Mouse (Mus musculus) hindbrain, embryonic 10.5 days (tissue): ENCODE measurements around the gene Htr1f. TPM values are rescaled to one million over a fixed set of nuclear protein-coding genes. Genes with fewer than 3 reads are reported as not detected.
"Not testable (repeated sequence)": the region's sequence is repeated elsewhere in the genome, so short reads cannot be mapped to it uniquely, and the experiment has no call there.

Experiments
- DNase-seq: peaks from one replicate; pipeline ENCODE4 v3.0.0-alpha.2; 2017; ENCODE audit warnings: low spot score
- H3K27ac ChIP-seq: fragments of 300-500 bp; sonication (generic); 2 replicates; pipeline ENCODE4 v1.5.1; 2016; ENCODE audit warnings: mild to moderate bottlenecking, moderate library complexity
- H3K27me3 ChIP-seq: fragments of 300-500 bp; sonication (generic); 2 replicates; pipeline ENCODE4 v1.6.1; 2016; ENCODE audit warnings: mild to moderate bottlenecking; ENCODE audit not compliant: poor library complexity, insufficient read depth, severe bottlenecking
- H3K36me3 ChIP-seq: fragments of 300-500 bp; sonication (generic); 2 replicates; pipeline ENCODE4 v1.6.1; 2016; ENCODE audit warnings: mild to moderate bottlenecking, moderate library complexity
- H3K4me1 ChIP-seq: fragments of 300-500 bp; sonication (generic); replicated peaks from 2 replicates; pipeline ENCODE4 v1.6.1; 2016; ENCODE audit warnings: mild to moderate bottlenecking
- H3K4me3 ChIP-seq: fragments of 300-500 bp; sonication (generic); 2 replicates; pipeline ENCODE4 v1.5.1; 2016; ENCODE audit warnings: mild to moderate bottlenecking, moderate library complexity
- H3K9me3 ChIP-seq: fragments of 300-500 bp; sonication (generic); 2 replicates; pipeline ENCODE4 v1.6.1; 2016; ENCODE audit warnings: mild to moderate bottlenecking, moderate library complexity
- WGBS: fragments of 180-500 bp; shearing (Covaris S2); methylation state at CpG from one replicate; pipeline ENCODE4 v1.1.7; 2016; 5-methylcytosine and 5-hydroxymethylcytosine counted together
- polyA plus RNA-seq: library from polyadenylated mRNA; unstranded; fragments of >200 nt; fragmentation: Nextera tagmentation; extraction: Ambion mirVana; gene quantifications from 2 replicates; pipeline ENCODE4 v1.2.1, GENCODE M21; 2016

Gene Htr1f
- 0.05 and 0.06 TPM in 2 replicates for polyA plus RNA-seq

DNA sequence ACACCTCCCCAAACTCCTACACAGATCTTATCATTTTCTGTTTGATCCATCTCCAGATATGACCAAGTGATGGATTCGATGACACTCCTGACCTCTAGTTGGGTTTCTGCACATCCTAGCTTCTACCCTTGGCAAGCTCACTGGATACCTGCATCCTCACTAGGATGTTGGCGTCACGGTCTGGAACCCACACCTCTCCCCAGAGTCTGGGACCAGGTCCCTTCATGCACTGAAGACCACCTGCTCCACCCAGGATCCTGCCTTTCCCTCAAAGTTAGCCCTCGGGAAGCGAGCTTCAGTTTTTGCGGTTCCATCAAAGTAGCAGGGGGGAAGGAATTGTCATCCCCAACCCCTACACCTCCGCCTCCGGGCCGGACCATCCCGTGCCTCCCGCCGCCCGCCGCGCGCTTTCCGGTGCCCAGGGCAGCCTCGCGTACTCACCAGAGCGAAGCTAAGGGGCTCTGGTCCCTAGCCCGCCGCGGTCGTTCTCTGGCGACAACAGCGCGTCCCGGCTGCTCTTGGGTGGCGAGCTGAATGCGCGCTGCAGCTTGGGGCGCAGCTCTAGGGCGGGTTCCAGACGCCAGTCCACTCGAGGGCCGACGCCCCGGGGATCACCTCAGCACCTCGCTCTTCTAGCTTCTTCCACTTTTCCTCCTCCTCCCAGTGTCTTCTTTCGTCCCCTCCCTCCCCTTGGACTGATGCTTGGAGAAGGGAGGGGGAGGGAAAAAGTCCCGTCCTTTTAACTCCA, at the start of gene Htr1f:
TSS of gene Htr1f (minus strand) at position 671 of the 748 bp plus-strand sequence.
- Histone ChIP-seq H3K4me1 (peaks cover 11% of the 10 kb centered on the region; the same call in 1 of the 2 replicates), H3K9me3 (no peaks in the 10 kb centered on the region), H3K4me3 (peak within 1 kb of the TSS; percentile 57), H3K27me3 (peaks cover 33% of the 10 kb centered on the region), H3K27ac (peak within 1 kb of the TSS; percentile 59; the same call in 1 of the 2 replicates), H3K36me3 (no peaks in the 10 kb centered on the region)
- WGBS = 5% methylated on average over 41 of the region's 41 CpGs
- peak; percentile 49 for DNase-seq

GRCm38 (mm10) chr16:65139771-65140170, 34.1 kb upstream of the Htr1f start:
- 83% methylated on average over 2 of the region's 2 CpGs for WGBS
- Histone ChIP-seq H3K27me3 (no peaks in the 10 kb centered on the region), H3K4me1 (no peaks in the 10 kb centered on the region), H3K4me3 (no peak overlapping the region), H3K27ac (no peak overlapping the region), H3K9me3 (no peaks in the 10 kb centered on the region), H3K36me3 (no peaks in the 10 kb centered on the region)
- no peak for DNase-seq

- no peaks in the 10 kb centered on the region for H3K9me3 ChIP-seq
- 88% methylated on average over 2 of the region's 2 CpGs for WGBS
- DNase-seq = no peak
- no peak overlapping the region for H3K27ac ChIP-seq
- H3K36me3 ChIP-seq = no peaks in the 10 kb centered on the region
- H3K27me3 ChIP-seq = no peaks in the 10 kb centered on the region
- no peaks in the 10 kb centered on the region for H3K4me1 ChIP-seq
- no peak overlapping the region for H3K4me3 ChIP-seq
Measured at GRCm38 (mm10) chr16:65129391-65129790, 23.7 kb upstream of the Htr1f start.

DNA sequence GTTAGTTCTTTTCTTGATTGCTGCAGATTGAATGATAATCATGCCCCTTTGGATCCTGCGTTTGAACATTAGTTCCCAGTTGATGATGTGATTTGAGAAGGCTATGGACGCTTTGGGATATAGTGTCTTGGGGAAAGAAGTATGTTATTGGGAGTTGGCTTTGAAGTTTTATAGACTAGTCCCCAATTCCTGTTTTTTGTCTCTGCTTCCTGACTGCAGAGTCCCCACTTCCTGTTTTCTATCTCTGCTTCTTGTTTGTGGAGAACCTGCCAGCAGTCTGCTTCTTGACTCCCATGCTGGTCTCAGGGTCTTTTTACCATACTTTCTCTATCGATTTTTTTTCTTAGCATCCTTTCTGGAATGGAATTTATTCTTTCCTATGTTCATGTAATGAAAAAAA, 22.2 kb upstream of the Htr1f start:
- no peak overlapping the region for H3K27ac ChIP-seq
- no peaks in the 10 kb centered on the region for H3K36me3 ChIP-seq
- DNase-seq = no peak
- H3K4me1 ChIP-seq = no peaks in the 10 kb centered on the region
- H3K9me3 ChIP-seq = no peaks in the 10 kb centered on the region
- no peaks in the 10 kb centered on the region for H3K27me3 ChIP-seq
- no peak overlapping the region for H3K4me3 ChIP-seq
- WGBS = 86% methylated on average over 3 of the region's 3 CpGs

DNA sequence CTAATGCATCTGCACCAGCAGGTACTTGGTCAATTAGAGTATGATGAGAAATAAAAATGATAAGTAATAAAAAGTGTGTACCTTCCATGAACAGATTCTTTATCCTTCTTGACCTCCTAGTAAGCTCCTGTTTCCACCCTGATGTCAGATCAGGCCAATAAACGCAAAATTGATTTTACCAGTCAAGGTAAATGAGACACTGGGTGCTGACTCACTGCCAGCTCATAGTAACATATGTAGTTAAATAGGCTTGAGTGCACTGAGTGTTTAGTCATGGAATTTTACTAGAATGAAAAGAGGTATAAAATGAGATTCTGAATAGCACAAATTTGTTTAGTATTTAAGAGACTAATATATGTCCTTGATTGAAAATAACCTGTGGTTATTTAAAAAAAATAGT, 6.6 kb upstream of the Htr1f start:
- DNase-seq = no peak
- 84% methylated on average over 1 of the region's 1 CpGs for WGBS

DNA sequence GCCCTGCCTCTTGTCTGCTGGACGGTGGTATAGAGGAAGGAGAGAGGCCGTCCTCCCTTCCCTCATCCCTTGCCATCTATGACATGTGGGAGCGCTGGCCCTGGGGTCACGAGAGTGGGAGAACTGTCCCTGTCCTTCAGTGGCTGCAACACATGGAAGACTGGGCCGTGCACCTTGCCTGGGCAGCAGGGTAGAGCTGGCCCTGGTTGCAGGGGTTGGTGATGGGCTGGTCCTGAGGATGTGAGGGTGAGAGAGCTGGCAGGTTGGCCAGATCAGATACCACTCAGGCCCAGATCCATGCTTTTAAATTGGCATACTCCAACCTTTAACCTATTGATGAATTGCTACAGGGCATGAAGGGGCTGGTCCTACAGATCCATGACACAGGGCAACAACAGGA, 12.1 kb downstream of the Htr1f start:
- Histone ChIP-seq H3K4me1 (no peaks in the 10 kb centered on the region), H3K27ac (no peak overlapping the region), H3K36me3 (no peaks in the 10 kb centered on the region), H3K27me3 (no peaks in the 10 kb centered on the region), H3K4me3 (no peak overlapping the region), H3K9me3 (no peaks in the 10 kb centered on the region)
- 93% methylated on average over 5 of the region's 5 CpGs for WGBS
- no peak for DNase-seq

More for the DNA sequence above, 6.6 kb upstream of the Htr1f start:
- Histone ChIP-seq H3K9me3 (no peaks in the 10 kb centered on the region), H3K27ac (no peak overlapping the region), H3K4me3 (no peak overlapping the region), H3K4me1 (no peaks in the 10 kb centered on the region), H3K27me3 (0 out of 2 replicates have a peak, but pooled peaks cover 3% of the 10 kb centered on the region), H3K36me3 (no peaks in the 10 kb centered on the region)

- Histone ChIP-seq H3K27ac (no peak overlapping the region), H3K36me3 (no peaks in the 10 kb centered on the region), H3K4me1 (no peaks in the 10 kb centered on the region), H3K9me3 (no peaks in the 10 kb centered on the region), H3K4me3 (no peak overlapping the region), H3K27me3 (no peaks in the 10 kb centered on the region)
- no peak for DNase-seq
- 56% methylated on average over 2 of the region's 2 CpGs for WGBS
Measured at GRCm38 (mm10) chr16:65083475-65083874, 22.2 kb downstream of the Htr1f start.

GRCm38 (mm10) chr16:65069867-65070266, 35.8 kb downstream of the Htr1f start:
- no peak for DNase-seq
- Histone ChIP-seq H3K9me3 (no peaks in the 10 kb centered on the region), H3K27me3 (no peaks in the 10 kb centered on the region), H3K27ac (no peak overlapping the region), H3K4me3 (no peak overlapping the region), H3K4me1 (0 out of 2 replicates have a peak, but pooled peaks cover under 1% of the 10 kb centered on the region), H3K36me3 (no peaks in the 10 kb centered on the region)
- 86% methylated on average over 1 of the region's 1 CpGs for WGBS

DNA sequence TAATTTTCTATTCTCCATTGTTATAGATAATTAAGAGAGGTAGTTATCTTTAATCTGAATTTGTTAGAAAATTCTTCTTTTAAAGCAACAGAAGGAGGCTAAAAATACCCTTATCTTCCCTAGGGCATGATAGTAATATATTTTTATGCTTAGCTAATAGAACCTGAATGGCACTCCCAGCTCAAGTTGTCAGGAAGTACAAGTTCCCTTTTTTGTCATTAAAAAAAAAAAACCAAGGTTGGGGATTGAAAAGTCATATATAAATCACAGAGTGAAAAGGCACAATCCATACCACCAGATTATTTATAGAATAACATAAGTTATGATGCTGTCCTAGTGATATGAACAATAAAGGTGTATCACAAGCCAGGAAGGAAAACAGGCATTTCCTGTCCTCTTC, 39.4 kb downstream of the Htr1f start:
- DNase-seq = no peak
- no peaks in the 10 kb centered on the region for H3K27me3 ChIP-seq
- no peaks in the 10 kb centered on the region for H3K9me3 ChIP-seq

DNA sequence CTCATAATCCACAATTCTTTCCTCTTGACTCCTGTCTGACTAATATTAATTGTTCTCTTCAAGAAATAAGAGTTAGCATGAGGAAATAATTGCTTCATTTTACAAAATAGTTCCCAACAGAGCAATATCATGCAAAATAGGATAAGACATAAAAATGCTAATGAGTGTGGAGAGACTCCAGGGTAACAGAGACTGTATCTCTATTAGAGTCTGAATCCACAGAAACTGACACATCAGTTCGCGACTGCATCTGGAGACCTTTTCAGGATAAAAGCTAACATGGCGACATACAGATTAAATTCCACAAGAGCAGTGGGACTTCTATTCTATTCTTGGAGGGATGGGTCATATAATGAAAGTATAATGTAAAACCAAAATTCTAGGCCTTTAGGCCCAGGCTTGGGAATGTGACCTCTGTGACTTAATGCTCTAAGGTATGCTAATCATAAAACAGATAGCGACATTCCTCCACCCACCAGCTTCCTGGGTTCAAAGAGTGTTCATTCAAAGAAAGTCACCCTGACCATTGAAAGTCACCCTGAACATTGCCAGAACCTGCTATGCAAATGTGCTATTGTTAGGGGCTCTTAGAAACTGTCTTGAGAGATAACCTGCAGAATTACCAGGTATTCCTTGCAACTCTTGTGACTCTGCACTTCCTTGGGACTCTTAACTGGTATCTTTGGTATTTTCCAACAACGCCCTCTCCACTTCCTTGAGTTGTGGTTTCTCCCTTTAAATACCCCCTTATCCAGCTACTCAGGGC, 67.8 kb downstream of the Htr1f start:
- not testable (repeated sequence) for H3K27me3 ChIP-seq, DNase-seq, H3K36me3 ChIP-seq, H3K27ac ChIP-seq, H3K4me3 ChIP-seq, H3K9me3 ChIP-seq, H3K4me1 ChIP-seq
- WGBS = 90% methylated on average over 5 of the region's 5 CpGs

More for the DNA sequence above, 39.4 kb downstream of the Htr1f start:
- Histone ChIP-seq H3K4me1 (0 out of 2 replicates have a peak, but pooled peaks cover 4% of the 10 kb centered on the region), H3K36me3 (no peaks in the 10 kb centered on the region), H3K27ac (no peak overlapping the region), H3K4me3 (no peak overlapping the region)

- Histone ChIP-seq H3K27ac (no peak overlapping the region), H3K9me3 (peaks cover 4% of the 10 kb centered on the region; the same call in 1 of the 2 replicates), H3K4me1 (no peaks in the 10 kb centered on the region), H3K27me3 (no peaks in the 10 kb centered on the region), H3K4me3 (no peak overlapping the region), H3K36me3 (no peaks in the 10 kb centered on the region)
- no peak for DNase-seq
- WGBS = 94% methylated on average over 1 of the region's 1 CpGs
Measured at GRCm38 (mm10) chr16:65029675-65030074, 76.0 kb downstream of the Htr1f start.

- Histone ChIP-seq H3K9me3 (no peaks in the 10 kb centered on the region), H3K4me1 (no peaks in the 10 kb centered on the region), H3K27me3 (no peaks in the 10 kb centered on the region), H3K27ac (no peak overlapping the region), H3K36me3 (no peaks in the 10 kb centered on the region), H3K4me3 (no peak overlapping the region)
- DNase-seq = no peak
- WGBS = 80% methylated on average over 3 of the region's 3 CpGs
Measured at GRCm38 (mm10) chr16:65022364-65022763, 83.3 kb downstream of the Htr1f start.

DNA sequence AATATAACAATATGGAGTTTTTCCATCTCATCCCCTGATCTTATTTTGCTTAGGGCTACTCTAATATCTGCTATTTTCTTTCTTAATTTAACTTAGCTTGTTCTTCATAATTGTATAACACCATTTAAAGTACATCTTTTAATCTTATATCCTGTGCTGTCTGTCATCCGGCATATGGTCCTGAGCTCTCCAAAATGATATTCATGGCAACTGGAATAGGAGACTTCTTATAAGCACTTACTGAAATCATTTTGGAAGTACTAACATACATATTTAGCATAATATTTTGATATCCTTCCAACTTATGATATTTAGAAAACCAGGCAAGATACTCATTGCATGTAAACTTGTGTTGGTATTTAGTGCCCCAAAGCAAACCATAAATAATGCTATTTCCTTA, 86.9 kb downstream of the Htr1f start:
- 97% methylated on average over 1 of the region's 1 CpGs for WGBS
- Histone ChIP-seq H3K36me3 (no peaks in the 10 kb centered on the region), H3K4me1 (no peaks in the 10 kb centered on the region), H3K27me3 (no peaks in the 10 kb centered on the region), H3K4me3 (no peak overlapping the region), H3K9me3 (no peaks in the 10 kb centered on the region), H3K27ac (no peak overlapping the region)
- DNase-seq = no peak
